Mouse (Mus musculus) liver, embryonic 14 days (tissue): Measurements from ENCODE around the gene Hspa5. TPM values are rescaled to one million over a fixed set of nuclear protein-coding genes. Genes with fewer than 3 reads are reported as not detected.

ENCODE experiments used
- polyA plus RNA-seq: library from polyadenylated mRNA; depleted of rRNA; stranded (reverse); fragments of >200 nt; gene quantifications from 2 replicates; pipeline ENCODE4 v1.2.3, GENCODE M21; 2012; rRNA removed

Gene Hspa5
- 266 and 271 TPM in 2 replicates for polyA plus RNA-seq

DNA sequence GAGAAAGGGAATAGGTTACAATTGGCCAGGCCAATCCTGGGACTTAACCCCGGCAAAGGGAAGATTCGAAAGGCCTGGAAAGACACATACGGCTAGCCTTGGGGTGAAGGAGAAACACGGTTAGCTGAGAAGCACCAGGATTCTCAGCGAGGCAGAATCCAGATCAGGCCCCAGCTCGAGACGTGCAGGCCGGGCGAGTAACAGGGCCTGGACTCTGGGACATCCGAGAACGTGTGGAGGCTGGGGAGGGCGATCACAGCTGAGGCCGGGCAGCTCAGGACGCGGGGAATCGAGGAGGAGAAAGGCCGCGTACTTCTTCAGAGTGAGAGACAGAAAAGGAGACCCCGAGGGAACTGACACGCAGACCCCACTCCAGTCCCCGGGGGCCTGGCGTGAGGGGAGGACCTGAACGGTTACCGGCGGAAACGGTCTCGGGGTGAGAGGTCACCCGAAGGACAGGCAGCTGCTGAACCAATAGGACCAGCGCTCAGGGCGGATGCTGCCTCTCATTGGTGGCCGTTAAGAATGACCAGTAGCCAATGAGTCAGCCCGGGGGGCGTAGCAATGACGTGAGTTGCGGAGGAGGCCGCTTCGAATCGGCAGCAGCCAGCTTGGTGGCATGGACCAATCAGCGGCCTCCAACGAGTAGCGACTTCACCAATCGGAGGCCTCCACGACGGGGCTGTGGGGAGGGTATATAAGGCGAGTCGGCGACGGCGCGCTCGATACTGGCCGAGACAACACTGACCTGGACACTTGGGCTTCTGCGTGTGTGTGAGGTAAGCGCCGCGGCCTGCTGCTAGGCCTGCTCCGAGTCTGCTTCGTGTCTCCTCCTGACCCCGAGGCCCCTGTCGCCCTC is at the start of gene Hspa5:
Hspa5 (plus strand) TSS at position 603 of the 859 bp plus-strand sequence.

GRCm38 (mm10) chr2:34754551-34755358 is 17.0 kb upstream of the Hspa5 start, which contains the start of gene Gapvd1:
TSS of gene Gapvd1 (minus strand) at chr2:34755232.

DNA sequence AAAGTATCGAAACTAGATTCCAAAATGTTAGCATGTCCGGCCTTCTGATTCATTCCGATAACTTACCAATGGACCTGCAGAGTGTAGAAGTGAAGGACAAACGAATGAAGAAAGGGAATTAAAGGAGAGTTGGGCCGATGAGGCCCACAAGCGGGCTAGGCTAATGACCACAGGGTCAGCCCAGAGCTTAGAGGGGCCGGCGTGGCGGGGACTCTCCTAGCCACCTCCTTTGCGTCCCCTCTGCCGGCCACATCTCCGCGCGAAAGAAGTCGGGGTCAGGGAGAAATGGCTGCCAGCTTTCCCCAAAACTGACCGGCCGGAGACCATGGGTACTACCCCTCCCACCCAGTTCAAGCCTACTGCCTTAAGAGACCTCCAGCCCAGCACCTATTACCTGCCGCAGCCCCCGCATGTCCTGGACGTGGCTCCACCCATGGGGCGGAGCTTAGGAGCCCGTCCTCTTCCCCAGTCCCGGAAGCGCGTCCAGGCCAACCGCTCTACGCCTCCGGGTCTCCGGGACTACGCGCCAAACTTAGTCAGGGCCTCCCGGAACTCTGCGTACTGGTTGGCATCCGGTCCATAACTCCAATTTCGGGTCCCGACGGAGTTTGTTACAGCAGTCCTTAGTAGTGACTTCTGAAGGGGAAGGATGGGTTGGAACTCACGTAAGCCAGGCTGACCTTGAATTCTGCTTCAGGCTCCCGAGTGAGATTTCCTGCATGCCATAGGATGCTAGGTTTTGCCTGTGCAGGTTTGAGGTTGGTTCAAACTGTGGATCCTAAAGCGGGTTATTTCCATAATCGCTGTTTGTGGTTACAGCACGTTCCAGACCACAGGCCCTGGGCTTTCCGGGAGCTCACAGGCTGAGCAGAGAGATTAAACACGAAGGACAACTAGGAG is 27.8 kb downstream of the Hspa5 start, which contains the start of gene Rabepk:
Rabepk (minus strand) TSS at position 556 of the 900 bp plus-strand sequence.

GRCm38 (mm10) chr2:34825827-34826459 is 54.2 kb downstream of the Hspa5 start, which contains the start of gene Fbxw2:
TSS of gene Fbxw2 (minus strand) at chr2:34826311.

Other genes with a start within 250 kb of the Hspa5 start
- 20.2 and 28.3 TPM in 2 replicates for gene Gapvd1, start 16.7 kb upstream of the Hspa5 start, polyA plus RNA-seq
- 14.8 and 15.4 TPM in 2 replicates for gene Rabepk, start 27.9 kb downstream of the Hspa5 start, polyA plus RNA-seq
- 28.9 and 33.4 TPM in 2 replicates for gene Fbxw2, start 54.3 kb downstream of the Hspa5 start, polyA plus RNA-seq
- 0.02 TPM in 1 of 2 replicates, not detected in the other for gene Gm34653, start 61.0 kb downstream of the Hspa5 start, polyA plus RNA-seq
- gene Cutal, start 102.4 kb downstream of the Hspa5 start, polyA plus RNA-seq = 3.6 and 4.0 TPM in 2 replicates
- gene Psmd5, start 103.0 kb downstream of the Hspa5 start, polyA plus RNA-seq = 36.7 and 37.7 TPM in 2 replicates
- gene Phf19, start 142.1 kb downstream of the Hspa5 start, polyA plus RNA-seq = 3.5 and 3.9 TPM in 2 replicates
- 0.08 and 0.24 TPM in 2 replicates for gene Traf1, start 189.8 kb downstream of the Hspa5 start, polyA plus RNA-seq